Mouse (Mus musculus) C2C12 (cell line): ENCODE measurements around the gene Gstp2. TPM values are rescaled to one million over a fixed set of nuclear protein-coding genes. Genes with fewer than 3 reads are reported as not detected.

ENCODE experiments used
- H3K27me3 ChIP-seq: one replicate; pipeline ENCODE4 v1.6.1; 2011; ENCODE audit not compliant: control insufficient read depth, insufficient read depth, insufficient read length
- H3K36me3 ChIP-seq: one replicate; pipeline ENCODE4 v1.6.1; 2011; ENCODE audit not compliant: control insufficient read depth, insufficient read depth
- H3K4me3 ChIP-seq: one replicate; pipeline ENCODE4 v1.5.1; 2011; ENCODE audit warnings: mild to moderate bottlenecking, control low read depth; ENCODE audit not compliant: poor library complexity, insufficient read depth, severe bottlenecking
- H3K79me2 ChIP-seq: one replicate; pipeline ENCODE4 v1.6.1; 2011; ENCODE audit not compliant: control insufficient read depth, insufficient read depth
- H3K79me3 ChIP-seq: one replicate; pipeline ENCODE4 v1.6.1; 2011; ENCODE audit warnings: low read depth, control low read depth
- H3ac ChIP-seq: one replicate; pipeline ENCODE3; 2011; ENCODE audit warnings: low read depth; ENCODE audit not compliant: control insufficient read depth, insufficient read length
- CEBPB ChIP-seq: IDR thresholded peaks from one replicate; pipeline ENCODE4 v1.6.1; 2011; ENCODE audit warnings: low read depth, mild to moderate bottlenecking, control low read depth, moderate library complexity
- CTCF ChIP-seq: IDR thresholded peaks from one replicate; pipeline ENCODE4 v1.5.1; 2011; ENCODE audit not compliant: control insufficient read depth, insufficient read depth, insufficient read length
- FOSL1 ChIP-seq: IDR thresholded peaks from one replicate; pipeline ENCODE4 v1.8.0; 2011; ENCODE audit warnings: mild to moderate bottlenecking, low read length; ENCODE audit not compliant: poor library complexity, insufficient read depth, severe bottlenecking
- MAX ChIP-seq: IDR thresholded peaks from one replicate; pipeline ENCODE4 v1.6.1; 2011; ENCODE audit warnings: mild to moderate bottlenecking, control low read depth
- MYOD1 ChIP-seq: IDR thresholded peaks from one replicate; pipeline ENCODE4 v1.6.1; 2011; ENCODE audit warnings: low read depth; ENCODE audit not compliant: control insufficient read depth, insufficient read length
- MYOG ChIP-seq: IDR thresholded peaks from one replicate; pipeline ENCODE4 v1.6.1; 2011; ENCODE audit not compliant: control insufficient read depth, insufficient read length; ENCODE audit errors: extremely low read depth
- USF1 ChIP-seq: IDR thresholded peaks from one replicate; pipeline ENCODE4 v1.6.1; 2011; ENCODE audit warnings: low read depth, mild to moderate bottlenecking, control low read depth, moderate library complexity
- polyA plus RNA-seq: library from polyadenylated mRNA; unstranded; fragments of >200 nt; fragmentation: generic; extraction: Trizol; gene quantifications from one replicate; pipeline ENCODE4 v1.2.1, GENCODE M21; 2012; ENCODE audit warnings: missing spikeins

Gene Gstp2
- polyA plus RNA-seq, 1 experiment: 7.2 TPM

GRCm38 (mm10) chr19:4058581-4058980, 12.8 kb upstream of the Gstp2 start:
- Histone ChIP-seq H3K79me2 (no peaks in the 10 kb centered on the region), H3ac (no peak overlapping the region), H3K27me3 (no peaks in the 10 kb centered on the region), H3K36me3 (no peaks in the 10 kb centered on the region), H3K79me3 (no peaks in the 10 kb centered on the region), H3K4me3 (no peak overlapping the region)
- TF ChIP-seq CEBPB (no peak), MYOG (no peak)

- TF ChIP-seq USF1: no peak
- TF ChIP-seq CTCF: no peak
- TF ChIP-seq CEBPB: no peak
- TF ChIP-seq MAX: no peak
- TF ChIP-seq MYOG: no peak
- TF ChIP-seq MYOD1: no peak
- TF ChIP-seq FOSL1: no peak
- no peaks in the 10 kb centered on the region for H3K36me3 ChIP-seq
- no peak overlapping the region for H3ac ChIP-seq
- no peak overlapping the region for H3K4me3 ChIP-seq
- no peaks in the 10 kb centered on the region for H3K27me3 ChIP-seq
- H3K79me3 ChIP-seq: no peaks in the 10 kb centered on the region
- H3K79me2 ChIP-seq: no peaks in the 10 kb centered on the region
These were observed 12.1 kb upstream of the Gstp2 start for GRCm38 (mm10) chr19:4057962-4058361.

DNA sequence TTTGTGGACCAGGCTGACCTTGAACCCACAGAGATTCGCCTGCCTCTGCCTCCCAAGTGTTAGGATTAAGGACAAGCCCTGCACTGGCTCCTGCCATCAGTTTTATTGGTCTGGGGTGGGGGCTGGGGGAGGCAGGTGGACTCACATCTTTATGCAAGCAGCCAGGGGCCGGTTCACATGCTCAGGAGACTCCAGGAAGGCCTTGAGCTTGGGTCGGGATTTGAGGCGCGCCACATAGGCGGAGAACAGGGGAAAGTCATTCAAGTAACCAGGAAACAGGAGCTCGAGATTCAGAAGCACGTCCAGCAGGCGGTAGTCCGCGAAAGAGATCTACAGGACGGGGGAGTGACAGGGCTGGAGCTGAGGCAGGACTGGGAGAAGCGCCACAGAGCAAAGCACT, 11.6 kb upstream of the Gstp2 start:
- Histone ChIP-seq H3K36me3 (no peaks in the 10 kb centered on the region), H3K4me3 (no peak overlapping the region), H3K79me3 (no peaks in the 10 kb centered on the region), H3K27me3 (no peaks in the 10 kb centered on the region), H3K79me2 (no peaks in the 10 kb centered on the region), H3ac (no peak overlapping the region)
- TF ChIP-seq FOSL1: no peak
- no peak for TF ChIP-seq CEBPB
- no peak for TF ChIP-seq CTCF
- no peak for TF ChIP-seq USF1
- TF ChIP-seq MYOG: no peak
- TF ChIP-seq MYOD1: no peak
- no peak for TF ChIP-seq MAX

GRCm38 (mm10) chr19:4056727-4057126, 10.9 kb upstream of the Gstp2 start:
- Histone ChIP-seq H3K36me3 (no peaks in the 10 kb centered on the region), H3ac (no peak overlapping the region), H3K4me3 (no peak overlapping the region), H3K79me2 (no peaks in the 10 kb centered on the region), H3K27me3 (no peaks in the 10 kb centered on the region), H3K79me3 (no peaks in the 10 kb centered on the region)
- TF ChIP-seq MAX (no peak), CEBPB (no peak), USF1 (no peak), MYOG (no peak), MYOD1 (no peak), CTCF (no peak), FOSL1 (no peak)

- TF ChIP-seq CTCF (no peak), MAX (no peak), USF1 (no peak), MYOG (no peak)
- Histone ChIP-seq H3K27me3 (no peaks in the 10 kb centered on the region), H3K79me3 (no peaks in the 10 kb centered on the region), H3ac (no peak overlapping the region), H3K36me3 (no peaks in the 10 kb centered on the region), H3K79me2 (no peaks in the 10 kb centered on the region), H3K4me3 (no peak overlapping the region)
These were observed 10.3 kb upstream of the Gstp2 start for GRCm38 (mm10) chr19:4055947-4056693.

DNA sequence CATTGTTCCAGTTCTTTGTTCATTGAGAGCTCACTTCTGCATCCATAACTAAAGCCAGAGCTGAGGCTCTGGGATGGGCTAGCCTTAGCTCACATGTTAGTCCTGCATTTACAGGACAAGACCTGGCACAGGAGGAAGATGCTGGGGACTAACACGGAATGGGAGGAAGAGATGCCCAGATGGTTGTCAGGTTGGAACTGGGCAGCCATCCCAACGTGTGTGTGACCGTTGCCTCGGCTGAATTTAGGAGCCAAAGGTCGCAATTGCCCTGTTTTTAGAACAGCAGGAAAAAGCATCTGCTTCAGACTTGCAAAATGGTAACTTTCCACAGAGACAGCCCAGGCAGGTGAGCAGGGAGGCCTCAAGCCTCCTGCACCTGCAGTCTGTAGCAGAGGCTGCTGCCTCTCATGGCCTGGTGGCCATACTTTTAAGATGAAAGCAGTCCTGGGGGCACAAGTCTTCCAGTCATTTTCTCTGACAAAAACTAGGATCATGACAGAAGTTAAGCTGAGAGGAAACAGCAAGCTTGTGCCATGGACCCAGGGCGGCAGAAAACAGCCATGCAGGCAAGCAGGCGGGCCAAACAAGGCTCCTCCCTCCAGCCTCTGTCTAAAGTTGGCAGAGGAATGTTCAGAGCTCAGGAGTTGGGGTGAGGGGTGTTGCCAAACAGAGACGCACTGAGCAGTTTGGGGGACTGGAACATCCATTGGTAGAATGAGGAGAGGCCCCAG, 9.6 kb upstream of the Gstp2 start:
- no peak for TF ChIP-seq USF1
- TF ChIP-seq FOSL1: no peak
- no peak for TF ChIP-seq CTCF
- TF ChIP-seq MAX: no peak
- H3K27me3 ChIP-seq: no peaks in the 10 kb centered on the region
- H3K36me3 ChIP-seq: no peaks in the 10 kb centered on the region
- no peak overlapping the region for H3ac ChIP-seq
- no peak overlapping the region for H3K4me3 ChIP-seq
- H3K79me3 ChIP-seq: no peaks in the 10 kb centered on the region
- H3K79me2 ChIP-seq: no peaks in the 10 kb centered on the region
